Comparison of ENCODE assay signal across 14 mouse cellular contexts in genomic region chr1:56951980-56952379, GRCm38 (mm10).
"Had no signal": no experiment of that assay in that cellular context is flagged by ENCODE, and none has a peak within 500 bp of the region (broad histone marks: within the 10 kb centered on the region; RNA-seq: fewer than 3 reads in every experiment).

No protein-coding gene starts in this region.

- H3K27ac ChIP-seq: limb, embryonic 15.5 days; liver, embryonic 12.5 days; midbrain, embryonic 10.5 days; neural tube, embryonic 15.5 days had no signal

- H3K27me3 ChIP-seq: limb, embryonic 15.5 days; liver, embryonic 12.5 days; neural tube, embryonic 15.5 days had no signal

- H3K9ac ChIP-seq: limb, embryonic 15.5 days; liver, embryonic 12.5 days; lung, embryonic 14.5 days; neural tube, embryonic 15.5 days had no signal

- H3K4me1 ChIP-seq: limb, embryonic 15.5 days; liver, embryonic 12.5 days; neural tube, embryonic 15.5 days had no signal

- H3K4me3 ChIP-seq: limb, embryonic 15.5 days; liver, embryonic 12.5 days; midbrain, embryonic 10.5 days; myocyte; neural tube, embryonic 15.5 days had no signal

- DNase-seq: kidney, postnatal 14 days; lung, embryonic 14.5 days; lung, postnatal 10 days; lung, postnatal 4 days; midbrain, embryonic 14.5 days; right cerebral cortex, adult 18-20 months; right cerebral cortex, postnatal 25 days; thymus, adult 18-20 months; thymus, postnatal 14 days had no signal

- ATAC-seq: liver, embryonic 12.5 days had no signal

- H3K9me3 ChIP-seq: limb, embryonic 15.5 days; liver, embryonic 12.5 days; midbrain, embryonic 10.5 days; neural tube, embryonic 15.5 days had no signal

- H3K36me3 ChIP-seq: limb, embryonic 15.5 days; liver, embryonic 12.5 days; neural tube, embryonic 15.5 days had no signal

- H3K4me2 ChIP-seq: limb, embryonic 15.5 days; liver, embryonic 12.5 days; lung, embryonic 14.5 days; neural tube, embryonic 15.5 days had no signal
